Mouse (Mus musculus): ENCODE data around the gene Sult1a1.

Gene Sult1a1

DNA sequence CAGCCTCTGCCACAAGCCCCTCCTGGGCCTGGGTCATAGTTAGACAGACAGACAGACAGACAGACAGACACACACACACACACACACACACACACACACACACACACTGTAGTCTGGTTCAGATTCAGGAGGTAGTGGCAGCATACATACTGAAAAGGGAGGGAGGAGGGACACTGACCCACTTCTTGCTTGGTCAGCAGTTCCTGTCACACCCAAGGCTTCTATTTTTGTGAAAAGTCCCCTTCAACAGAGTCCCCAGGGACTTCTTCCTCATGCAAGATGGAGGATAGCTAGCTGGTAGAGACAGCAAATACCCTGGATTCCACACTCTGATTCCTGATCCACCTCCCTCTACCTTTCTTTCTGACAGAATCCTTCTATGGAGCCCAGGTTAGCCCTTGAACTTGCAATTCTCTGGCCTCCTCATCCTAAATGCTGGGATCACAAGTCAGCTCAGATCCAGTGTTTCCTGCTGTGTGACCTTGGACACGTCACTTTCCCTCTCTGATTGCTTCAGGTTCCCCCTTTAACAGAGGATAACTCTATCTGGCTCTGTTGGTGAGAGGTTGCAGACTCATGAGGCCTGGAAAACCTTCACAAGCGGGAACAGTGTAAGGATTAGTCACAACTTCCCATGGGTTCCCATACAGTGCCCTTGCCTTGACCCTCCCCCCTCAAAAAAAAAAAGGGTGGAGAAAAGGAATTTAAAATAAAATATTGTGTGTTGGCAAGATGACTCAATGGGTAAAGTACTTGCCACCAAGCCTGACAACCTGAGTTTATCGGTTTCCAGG, 50.2 kb downstream of the Sult1a1 start:
- in situ Hi-C loops (cut with MboI, MseI): no loop called here

DNA sequence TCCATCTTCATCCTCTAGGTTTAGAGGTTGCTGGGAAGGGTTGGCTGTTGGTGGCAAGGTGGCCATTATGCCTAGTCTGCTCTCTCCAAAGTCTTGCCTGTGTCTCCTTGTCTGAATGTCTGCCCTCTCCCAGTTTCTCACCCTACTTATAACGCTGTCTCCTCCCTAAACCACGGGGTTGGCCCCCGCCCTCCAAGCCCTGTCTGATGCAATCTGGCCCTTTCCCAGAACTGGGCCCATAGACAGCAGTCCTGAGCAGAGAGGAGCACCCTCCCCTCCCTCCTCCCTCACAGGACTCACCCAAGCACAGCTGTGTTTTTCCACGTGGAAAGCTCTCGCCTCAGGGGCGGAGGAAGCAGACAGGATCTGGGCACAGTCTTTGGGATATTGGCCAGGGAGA, 50.9 kb downstream of the Sult1a1 start:
- in situ Hi-C loops (cut with MboI, MseI): no loop called here

DNA sequence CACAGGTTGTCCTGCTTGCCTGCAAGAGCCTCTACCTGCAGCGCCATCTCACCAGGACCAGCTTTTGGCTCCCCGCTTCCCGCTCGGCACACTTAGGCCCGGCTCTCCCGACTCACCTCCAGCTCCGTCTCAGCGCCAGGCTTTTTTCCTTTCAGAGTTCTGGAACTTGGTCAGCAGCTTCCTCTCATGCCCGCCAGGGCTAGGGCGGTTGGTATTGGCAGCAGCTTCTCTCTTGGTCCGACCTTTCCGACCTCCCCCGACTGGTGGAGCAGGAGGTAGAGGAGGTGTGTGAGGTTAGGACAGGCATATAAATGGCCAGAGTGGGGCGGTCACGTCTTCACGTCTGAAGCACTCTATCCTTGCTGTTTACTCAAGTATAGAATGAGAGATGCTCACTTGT, 51.5 kb downstream of the Sult1a1 start:
- in situ Hi-C loops (cut with MboI, MseI): no loop called here

DNA sequence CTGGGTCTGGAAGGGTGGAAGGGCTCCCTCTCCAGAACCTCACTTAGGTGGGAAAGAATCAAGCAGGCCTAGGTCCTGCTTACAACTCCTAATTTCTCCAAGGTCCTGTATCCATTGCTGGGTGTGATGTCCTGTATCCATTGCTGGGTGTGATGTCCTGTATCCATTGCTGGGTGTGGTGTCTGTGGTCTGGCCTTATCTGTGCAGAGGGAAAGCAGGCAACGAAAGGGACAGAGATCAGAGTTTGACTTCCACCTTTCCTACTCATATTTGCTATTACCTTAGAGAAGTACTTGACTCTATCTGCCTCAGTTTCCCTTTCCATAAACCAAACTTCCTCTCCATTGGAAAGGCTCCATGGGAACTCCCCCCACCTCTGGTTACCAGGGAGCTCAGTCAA, 52.9 kb downstream of the Sult1a1 start:
- in situ Hi-C loops (cut with MboI, MseI): no loop called here
